Mouse (Mus musculus): Measurements from ENCODE around the gene Tspo2. TPM values are rescaled to one million over a fixed set of nuclear protein-coding genes. Genes with fewer than 3 reads are reported as not detected.
A peak's percentile ranks its signal among the peaks of the same experiment; 100 is the strongest.

Tspo2 gene
- polyA plus RNA-seq, 1 experiment from 2014 or later, result 0.34 TPM

- no peaks in the 10 kb centered on the region for H3K9me3 ChIP-seq (ENCODE audit: control insufficient read depth, low read length)
- no peak for ATAC-seq (ENCODE audit: insufficient read depth, low FRiP score, low TSS enrichment)
- H3K4me1 ChIP-seq (ENCODE audit: control insufficient read depth, insufficient read depth, low read length), result peaks cover 2% of the 10 kb centered on the region; the same call in 1 of the 2 replicates
- 74% methylated on average over 7 of the region's 7 CpGs for WGBS
- no peaks in the 10 kb centered on the region for H3K27me3 ChIP-seq (ENCODE audit: control insufficient read depth, insufficient read depth, low read length)
- H3K27ac ChIP-seq (ENCODE audit: low read depth, low read length), result no peak overlapping the region
- DNase-seq (ENCODE audit: low spot score), result no peak
- H3K4me2 ChIP-seq (ENCODE audit: low read depth), result no peak overlapping the region
- H3K9ac ChIP-seq (ENCODE audit: low read length), result no peak overlapping the region
- H3K4me3 ChIP-seq (ENCODE audit: low read depth, low read length), result no peak overlapping the region
- no peaks in the 10 kb centered on the region for H3K36me3 ChIP-seq (ENCODE audit: control insufficient read depth, insufficient read depth, low read length)
Observed at GRCm38 (mm10) chr17:48442745-48443457, 8.4 kb downstream of the Tspo2 start.

- WGBS, result 28% methylated on average over 7 of the region's 7 CpGs
- H3K9ac ChIP-seq (ENCODE audit: low read length), result peak overlapping the region; percentile 32; the same call in 1 of the 2 replicates
- ATAC-seq (ENCODE audit: insufficient read depth, low FRiP score, low TSS enrichment) (no peak), DNase-seq (ENCODE audit: low spot score) (peak; percentile 51)
- no peaks in the 10 kb centered on the region for H3K27me3 ChIP-seq (ENCODE audit: control insufficient read depth, insufficient read depth, low read length)
- peak overlapping the region; percentile 69 for H3K27ac ChIP-seq (ENCODE audit: low read depth, low read length)
- peaks cover 5% of the 10 kb centered on the region; the same call in 1 of the 2 replicates for H3K4me1 ChIP-seq (ENCODE audit: control insufficient read depth, insufficient read depth, low read length)
- no peak overlapping the region for H3K4me3 ChIP-seq (ENCODE audit: low read depth, low read length)
- no peaks in the 10 kb centered on the region for H3K36me3 ChIP-seq (ENCODE audit: control insufficient read depth, insufficient read depth, low read length)
- no peak overlapping the region for H3K4me2 ChIP-seq (ENCODE audit: low read depth)
- H3K9me3 ChIP-seq (ENCODE audit: control insufficient read depth, low read length), result no peaks in the 10 kb centered on the region
Observed at GRCm38 (mm10) chr17:48437421-48437911, 13.9 kb downstream of the Tspo2 start.

GRCm38 (mm10) chr17:48436487-48436886 lies 14.8 kb downstream of the Tspo2 start:
- Histone ChIP-seq H3K27me3 (ENCODE audit: control insufficient read depth, insufficient read depth, low read length) (no peaks in the 10 kb centered on the region), H3K4me3 (ENCODE audit: low read depth, low read length) (no peak overlapping the region), H3K9me3 (ENCODE audit: control insufficient read depth, low read length) (no peaks in the 10 kb centered on the region), H3K36me3 (ENCODE audit: control insufficient read depth, insufficient read depth, low read length) (no peaks in the 10 kb centered on the region), H3K9ac (ENCODE audit: low read length) (no peak overlapping the region), H3K27ac (ENCODE audit: low read depth, low read length) (no peak overlapping the region), H3K4me1 (ENCODE audit: control insufficient read depth, insufficient read depth, low read length) (peaks cover 5% of the 10 kb centered on the region; the same call in 1 of the 2 replicates), H3K4me2 (ENCODE audit: low read depth) (no peak overlapping the region)
- ATAC-seq (ENCODE audit: insufficient read depth, low FRiP score, low TSS enrichment), result no peak
- WGBS, result 75% methylated on average over 1 of the region's 1 CpGs
- DNase-seq (ENCODE audit: low spot score), result no peak

- DNase-seq (ENCODE audit: low spot score) (no peak), ATAC-seq (ENCODE audit: insufficient read depth, low FRiP score, low TSS enrichment) (no peak)
- Histone ChIP-seq H3K36me3 (ENCODE audit: control insufficient read depth, insufficient read depth, low read length) (no peaks in the 10 kb centered on the region), H3K4me1 (ENCODE audit: control insufficient read depth, insufficient read depth, low read length) (peaks cover 5% of the 10 kb centered on the region; the same call in 1 of the 2 replicates), H3K4me3 (ENCODE audit: low read depth, low read length) (no peak overlapping the region), H3K4me2 (ENCODE audit: low read depth) (no peak overlapping the region), H3K27me3 (ENCODE audit: control insufficient read depth, insufficient read depth, low read length) (no peaks in the 10 kb centered on the region), H3K27ac (ENCODE audit: low read depth, low read length) (no peak overlapping the region), H3K9me3 (ENCODE audit: control insufficient read depth, low read length) (no peaks in the 10 kb centered on the region), H3K9ac (ENCODE audit: low read length) (no peak overlapping the region)
- 84% methylated on average over 5 of the region's 5 CpGs for WGBS
Observed at GRCm38 (mm10) chr17:48434479-48434878, 16.8 kb downstream of the Tspo2 start.

GRCm38 (mm10) chr17:48433689-48434330 lies 17.5 kb downstream of the Tspo2 start:
- no peak for ATAC-seq (ENCODE audit: insufficient read depth, low FRiP score, low TSS enrichment)
- no peaks in the 10 kb centered on the region for H3K9me3 ChIP-seq (ENCODE audit: control insufficient read depth, low read length)
- no peak overlapping the region for H3K4me2 ChIP-seq (ENCODE audit: low read depth)
- peaks cover 5% of the 10 kb centered on the region; the same call in 1 of the 2 replicates for H3K4me1 ChIP-seq (ENCODE audit: control insufficient read depth, insufficient read depth, low read length)
- no peaks in the 10 kb centered on the region for H3K27me3 ChIP-seq (ENCODE audit: control insufficient read depth, insufficient read depth, low read length)
- 73% methylated on average over 6 of the region's 6 CpGs for WGBS
- no peaks in the 10 kb centered on the region for H3K36me3 ChIP-seq (ENCODE audit: control insufficient read depth, insufficient read depth, low read length)
- H3K9ac ChIP-seq (ENCODE audit: low read length), result no peak overlapping the region
- no peak overlapping the region for H3K27ac ChIP-seq (ENCODE audit: low read depth, low read length)
- no peak for DNase-seq (ENCODE audit: low spot score)
- H3K4me3 ChIP-seq (ENCODE audit: low read depth, low read length), result no peak overlapping the region

- DNase-seq (ENCODE audit: low spot score) (no peak), ATAC-seq (ENCODE audit: insufficient read depth, low FRiP score, low TSS enrichment) (no peak)
- Histone ChIP-seq H3K4me3 (ENCODE audit: low read depth, low read length) (no peak overlapping the region), H3K4me2 (ENCODE audit: low read depth) (no peak overlapping the region), H3K9me3 (ENCODE audit: control insufficient read depth, low read length) (no peaks in the 10 kb centered on the region), H3K27me3 (ENCODE audit: control insufficient read depth, insufficient read depth, low read length) (no peaks in the 10 kb centered on the region), H3K9ac (ENCODE audit: low read length) (no peak overlapping the region), H3K4me1 (ENCODE audit: control insufficient read depth, insufficient read depth, low read length) (peaks cover 5% of the 10 kb centered on the region; the same call in 1 of the 2 replicates), H3K27ac (ENCODE audit: low read depth, low read length) (no peak overlapping the region), H3K36me3 (ENCODE audit: control insufficient read depth, insufficient read depth, low read length) (no peaks in the 10 kb centered on the region)
- WGBS, result 88% methylated on average over 20 of the region's 20 CpGs
Observed at GRCm38 (mm10) chr17:48433006-48433655, 18.2 kb downstream of the Tspo2 start.

- DNase-seq (ENCODE audit: low spot score), result no peak
- no peaks in the 10 kb centered on the region for H3K36me3 ChIP-seq (ENCODE audit: control insufficient read depth, insufficient read depth, low read length)
- WGBS, result 76% methylated on average over 16 of the region's 16 CpGs
- no peaks in the 10 kb centered on the region for H3K9me3 ChIP-seq (ENCODE audit: control insufficient read depth, low read length)
- H3K9ac ChIP-seq (ENCODE audit: low read length), result no peak within 1 kb of the TSS
- no peak within 1 kb of the TSS for H3K4me2 ChIP-seq (ENCODE audit: low read depth)
- H3K4me3 ChIP-seq (ENCODE audit: low read depth, low read length), result no peak within 1 kb of the TSS
- no peaks in the 10 kb centered on the region for H3K27me3 ChIP-seq (ENCODE audit: control insufficient read depth, insufficient read depth, low read length)
- no peaks in the 10 kb centered on the region for H3K4me1 ChIP-seq (ENCODE audit: control insufficient read depth, insufficient read depth, low read length)
- no peak for ATAC-seq (ENCODE audit: insufficient read depth, low FRiP score, low TSS enrichment)
- H3K27ac ChIP-seq (ENCODE audit: low read depth, low read length), result no peak within 1 kb of the TSS
Observed at GRCm38 (mm10) chr17:48432158-48432980, 19.0 kb downstream of the Tspo2 start, which contains the start of gene Apobec2. Gene Apobec2 (minus strand): TSS chr17:48432930.

- Histone ChIP-seq H3K9ac (ENCODE audit: low read length) (no peak overlapping the region), H3K4me2 (ENCODE audit: low read depth) (no peak overlapping the region), H3K9me3 (ENCODE audit: control insufficient read depth, low read length) (no peaks in the 10 kb centered on the region), H3K27ac (ENCODE audit: low read depth, low read length) (no peak overlapping the region), H3K4me1 (ENCODE audit: control insufficient read depth, insufficient read depth, low read length) (peaks cover 4% of the 10 kb centered on the region; the same call in 1 of the 2 replicates), H3K4me3 (ENCODE audit: low read depth, low read length) (no peak overlapping the region), H3K36me3 (ENCODE audit: control insufficient read depth, insufficient read depth, low read length) (no peaks in the 10 kb centered on the region), H3K27me3 (ENCODE audit: control insufficient read depth, insufficient read depth, low read length) (no peaks in the 10 kb centered on the region)
- WGBS, result 78% methylated on average over 5 of the region's 5 CpGs
- DNase-seq (ENCODE audit: low spot score) (no peak), ATAC-seq (ENCODE audit: insufficient read depth, low FRiP score, low TSS enrichment) (no peak)
Observed at GRCm38 (mm10) chr17:48431054-48431453, 20.3 kb downstream of the Tspo2 start.

Measured in neural tube, embryonic 11.5 days (tissue).